Mouse (Mus musculus): ENCODE measurements around the gene 5730409E04Rik.
A peak's percentile ranks its signal among the peaks of the same experiment; 100 is the strongest.

5730409E04Rik gene

DNA sequence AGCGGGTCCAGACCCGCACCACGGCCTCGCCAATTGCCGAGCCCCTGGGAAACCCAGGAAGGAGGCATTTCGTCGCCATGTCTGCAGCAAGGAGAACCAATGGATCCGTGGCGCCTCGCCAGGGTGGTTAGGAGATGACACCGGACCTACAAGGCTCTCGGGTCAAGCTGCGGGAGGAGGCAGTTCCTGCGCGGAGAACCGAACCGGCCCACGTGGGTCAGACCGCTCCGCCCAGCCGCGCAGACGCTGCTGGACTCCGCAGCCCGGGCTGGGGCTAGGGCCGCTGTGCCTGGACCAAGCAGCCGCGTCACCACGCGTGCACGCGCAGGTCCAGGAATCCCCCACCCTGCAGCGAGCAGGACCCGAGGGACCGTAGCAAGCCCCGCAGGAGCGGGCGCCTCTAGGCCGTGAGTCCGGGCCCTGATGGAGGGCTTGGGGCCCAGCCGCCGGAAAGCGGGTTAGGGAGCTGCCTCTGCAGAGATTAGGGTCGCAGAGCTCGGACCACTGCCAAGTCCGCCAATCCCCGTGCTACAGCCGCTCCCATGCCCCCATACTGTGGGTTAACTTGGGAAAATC lies at the start of gene 5730409E04Rik:
5730409E04Rik (plus strand) TSS at position 213 of the 576 bp plus-strand sequence.
- peak; percentile 7 to 15 for DNase-seq

DNA sequence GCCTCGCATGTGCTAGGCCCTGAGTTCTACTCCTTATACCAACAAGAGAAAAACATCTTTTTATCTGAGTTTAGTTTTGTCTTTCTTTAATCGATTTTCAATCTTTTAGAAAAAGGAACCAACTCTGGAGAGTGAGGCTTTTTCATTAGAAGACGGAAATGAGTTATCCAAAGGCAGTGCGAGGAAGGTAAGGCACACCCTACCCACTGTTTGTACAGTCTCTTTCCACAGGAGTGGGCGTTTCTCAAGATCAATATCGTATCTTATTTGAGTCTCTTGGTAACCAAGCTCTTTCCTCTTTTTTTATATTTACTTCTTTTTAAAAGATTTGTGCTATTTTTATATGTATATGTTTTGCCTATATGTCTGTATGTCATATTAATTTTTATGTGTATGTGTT lies 45.8 kb upstream of the 5730409E04Rik start:
- no peak for DNase-seq

DNA sequence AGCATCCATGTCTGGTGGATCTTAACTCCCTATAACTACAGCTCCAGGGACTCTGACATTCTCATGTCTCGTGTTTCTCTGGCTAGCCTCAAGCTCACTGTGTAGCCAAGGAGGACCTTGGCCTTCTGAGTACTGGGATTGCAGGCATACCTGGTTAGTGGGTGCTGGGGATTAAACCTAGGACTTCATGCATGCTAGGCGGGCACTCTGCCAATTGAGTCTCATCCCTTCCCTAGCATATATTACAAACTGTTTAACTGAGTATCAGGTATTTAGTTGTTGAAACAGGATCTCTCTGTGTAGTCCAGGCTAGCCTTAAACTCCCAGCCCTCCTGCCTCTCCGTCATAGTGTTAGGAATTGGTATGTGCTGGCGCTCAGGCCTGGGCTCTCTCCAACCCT lies 42.4 kb upstream of the 5730409E04Rik start:
- no peak for DNase-seq

DNA sequence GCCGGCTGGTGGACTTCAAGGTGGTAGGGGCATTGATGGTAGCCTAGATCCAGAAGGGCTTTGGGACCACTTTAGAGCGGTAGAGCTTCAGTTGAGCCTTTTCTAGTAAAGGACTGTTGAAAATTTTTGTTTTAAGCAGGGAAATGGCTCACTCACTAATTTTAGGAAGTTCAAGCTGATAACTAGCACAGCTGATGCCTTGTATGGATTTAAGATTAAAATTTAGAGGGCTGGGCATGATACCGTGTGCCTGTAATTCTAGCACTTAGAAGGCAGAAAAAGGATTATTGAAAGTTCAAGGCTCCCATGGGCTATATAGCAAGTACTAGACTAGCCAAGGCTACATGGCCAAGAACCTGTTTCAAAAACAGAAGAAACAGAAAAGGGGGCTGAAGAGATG lies 39.8 kb upstream of the 5730409E04Rik start:
- DNase-seq, result no peak

DNA sequence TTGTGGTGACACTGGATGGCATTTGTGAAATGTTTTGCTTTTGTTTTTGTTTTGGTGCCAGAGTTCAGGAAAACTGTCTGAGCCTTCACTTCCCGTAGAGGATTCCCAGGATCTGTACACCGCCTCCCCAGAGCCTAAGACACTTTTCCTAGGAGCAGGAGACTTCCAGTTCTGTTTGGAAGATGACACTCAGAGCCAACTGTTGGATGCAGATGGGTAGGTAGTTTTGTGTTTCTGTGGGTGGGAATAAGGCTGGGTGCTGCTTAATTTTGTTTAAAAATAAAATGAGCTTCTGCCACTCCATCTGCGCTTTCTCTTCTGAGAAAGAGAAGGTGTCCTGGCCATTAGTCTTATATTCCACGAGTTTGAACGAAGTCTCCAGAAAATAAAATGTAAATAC lies 33.3 kb upstream of the 5730409E04Rik start:
- DNase-seq, result no peak

DNA sequence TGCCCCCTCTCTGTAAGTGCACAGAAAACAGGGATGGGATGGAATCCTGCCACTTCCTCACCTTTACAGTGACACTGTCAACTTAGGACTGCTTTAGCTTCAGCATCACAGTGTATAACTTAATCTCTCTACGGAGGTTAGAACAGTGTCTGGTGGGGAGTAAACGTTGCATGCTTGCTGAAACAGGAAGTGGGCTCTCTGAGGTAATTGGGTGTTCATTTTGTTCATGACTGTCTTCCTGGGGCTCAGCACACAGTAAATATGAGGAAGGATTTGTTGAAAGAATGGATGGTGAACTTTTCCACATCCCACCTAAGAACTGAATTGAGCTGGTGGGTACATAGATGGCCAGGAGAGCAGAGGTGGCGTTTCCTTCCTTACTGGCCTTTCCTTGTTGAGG lies 31.7 kb upstream of the 5730409E04Rik start:
- no peak for DNase-seq

DNA sequence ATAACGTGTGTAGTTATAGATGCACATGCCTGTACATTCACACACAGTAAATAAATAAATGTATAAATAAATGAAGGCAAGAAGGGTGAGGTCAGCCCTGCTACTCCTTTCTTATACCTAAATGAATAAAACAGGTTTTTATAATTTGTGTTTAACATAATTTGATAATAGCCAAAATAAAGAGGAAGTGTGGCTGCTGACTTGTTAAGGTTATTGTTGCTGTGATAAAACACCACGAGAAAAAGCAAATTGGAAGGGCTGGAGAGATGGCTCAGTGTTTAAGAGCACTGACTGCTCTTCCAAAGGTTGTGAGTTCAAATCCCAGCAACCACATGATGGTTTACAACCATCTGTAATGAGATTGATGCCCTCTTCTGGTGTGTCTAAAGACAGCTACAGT lies 30.5 kb upstream of the 5730409E04Rik start:
- no peak for DNase-seq

DNA sequence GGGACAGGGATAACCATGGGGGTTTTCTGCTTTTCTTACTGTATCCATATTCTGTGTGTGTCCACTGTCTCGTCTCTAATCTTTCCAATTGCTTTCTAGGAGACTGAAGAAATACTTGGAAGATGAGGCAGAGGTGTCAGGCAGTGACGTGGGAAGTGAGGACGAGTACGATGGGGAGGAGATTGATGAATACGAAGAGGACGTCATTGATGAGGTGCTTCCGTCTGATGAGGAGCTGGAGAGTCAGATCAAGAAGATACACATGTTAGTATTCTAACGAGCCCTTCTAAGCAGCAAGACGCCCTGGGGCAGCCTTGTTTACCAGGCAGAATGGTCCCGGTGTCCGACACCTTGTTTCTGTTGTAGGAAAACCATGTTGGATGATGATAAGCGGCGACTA lies 23.9 kb upstream of the 5730409E04Rik start:
- DNase-seq, result no peak

DNA sequence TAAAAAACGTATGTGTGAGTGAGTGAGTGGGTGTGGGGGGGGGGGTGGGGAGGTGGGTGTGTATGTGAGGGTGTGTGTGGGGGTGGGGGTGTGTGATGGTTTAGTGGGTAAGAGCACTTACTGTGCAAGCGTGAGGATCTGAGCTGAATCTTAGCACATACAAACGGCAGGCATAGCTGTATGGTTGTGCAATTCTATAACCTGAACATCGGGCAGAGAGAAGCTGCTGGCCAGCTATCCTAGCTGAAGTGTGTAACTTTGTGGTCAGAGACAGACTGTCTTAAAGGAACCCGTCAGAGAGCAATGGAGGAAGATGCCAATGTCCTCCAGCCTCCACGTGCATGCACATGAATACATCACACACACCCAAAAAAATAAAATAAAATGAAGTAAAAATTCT lies 17.6 kb upstream of the 5730409E04Rik start:
- no peak for DNase-seq

DNA sequence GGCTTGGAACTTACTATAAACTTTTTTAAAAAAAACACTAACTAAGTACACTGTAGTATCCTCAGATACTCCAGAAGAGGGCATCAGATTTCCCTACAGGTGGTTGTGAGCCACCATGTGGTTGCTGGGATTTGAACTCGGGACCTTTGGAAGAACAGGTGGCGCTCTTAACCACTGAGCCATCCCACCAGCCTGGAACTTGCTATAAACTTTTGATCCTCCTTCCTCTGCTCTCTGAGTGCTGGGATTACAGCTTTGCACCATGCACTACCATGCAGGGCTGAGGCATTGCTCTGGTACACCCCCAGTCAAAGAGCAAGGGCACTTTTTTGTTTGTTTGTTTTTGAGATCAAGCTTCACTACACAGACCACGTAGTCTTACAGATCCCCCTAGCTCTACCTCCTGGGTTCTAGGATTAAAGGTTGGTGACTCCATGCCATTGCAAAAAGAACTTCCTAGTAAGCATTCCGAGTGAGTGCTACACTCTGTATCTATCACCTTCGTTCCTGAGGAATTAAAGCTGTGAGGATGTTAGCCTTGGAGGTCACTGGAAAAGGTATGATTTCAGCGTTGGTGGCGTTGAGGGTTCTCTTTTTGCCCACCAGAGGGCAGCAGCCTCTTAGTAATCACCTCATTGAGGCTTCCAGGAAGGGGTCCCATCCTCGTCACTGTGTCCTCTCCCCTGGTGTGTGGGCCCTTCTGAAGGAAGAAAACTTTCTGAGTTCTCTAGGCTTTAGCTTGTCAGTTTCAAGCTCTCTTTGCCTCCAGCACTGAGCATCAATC lies 9.5 kb upstream of the 5730409E04Rik start:
- peak; percentile 25 to 39 for DNase-seq

DNA sequence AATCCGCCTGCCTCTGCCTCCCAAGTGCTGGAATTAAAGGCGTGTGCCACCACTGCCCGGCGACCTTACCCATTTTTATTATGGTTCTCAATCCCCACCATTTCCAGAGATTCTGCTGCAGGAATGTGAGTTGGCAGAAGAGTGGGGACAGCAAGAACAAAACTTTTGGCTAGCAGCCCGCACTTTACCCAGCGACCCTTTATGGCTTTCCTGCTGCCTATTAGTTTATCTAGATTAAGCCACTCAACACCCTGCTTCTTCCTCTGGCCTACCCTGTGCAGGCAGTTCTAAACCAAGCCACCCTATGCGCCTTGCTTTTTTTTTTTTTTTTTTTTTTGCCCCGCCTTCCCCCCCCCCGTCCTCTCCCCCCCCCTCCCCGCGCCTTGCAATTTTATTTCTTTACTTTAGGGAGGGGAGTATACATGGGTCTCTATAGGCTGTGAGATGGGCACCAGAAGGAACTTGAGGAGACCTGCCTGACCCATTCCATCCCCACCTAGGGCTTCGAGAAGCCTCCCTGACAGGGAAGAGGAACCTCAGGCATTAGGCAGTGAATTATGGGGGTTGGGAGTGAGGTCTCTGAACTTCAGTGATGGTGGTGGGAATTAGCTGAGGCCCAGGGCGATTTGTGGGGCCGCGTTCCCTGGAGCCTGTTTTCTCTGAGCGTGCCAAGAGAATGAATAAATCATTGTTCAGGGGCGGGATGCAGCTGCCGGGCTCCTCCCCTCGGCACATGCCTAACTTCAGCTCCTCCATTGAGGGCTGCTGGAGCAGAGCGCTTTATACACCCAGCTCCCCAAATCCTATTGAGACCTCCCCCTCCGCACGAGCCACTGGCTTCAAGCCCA lies 7.8 kb upstream of the 5730409E04Rik start:
- no peak for DNase-seq

DNA sequence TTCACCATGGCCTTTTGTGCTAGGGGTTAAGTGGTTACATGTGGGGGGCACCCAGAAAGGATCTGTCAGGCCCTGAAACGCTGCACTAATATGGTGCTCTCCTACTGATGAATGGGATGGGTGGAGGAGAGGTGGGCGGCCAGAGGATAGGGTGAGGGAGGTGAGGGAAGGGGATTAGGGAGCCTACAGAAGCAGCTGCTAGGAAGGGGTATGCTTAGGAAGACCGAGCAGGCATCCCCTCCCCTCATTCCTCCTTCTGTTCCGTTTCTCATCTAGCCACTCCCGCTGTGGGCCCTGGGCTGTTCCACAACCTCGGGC lies 7.2 kb upstream of the 5730409E04Rik start:
- no peak for DNase-seq

DNA sequence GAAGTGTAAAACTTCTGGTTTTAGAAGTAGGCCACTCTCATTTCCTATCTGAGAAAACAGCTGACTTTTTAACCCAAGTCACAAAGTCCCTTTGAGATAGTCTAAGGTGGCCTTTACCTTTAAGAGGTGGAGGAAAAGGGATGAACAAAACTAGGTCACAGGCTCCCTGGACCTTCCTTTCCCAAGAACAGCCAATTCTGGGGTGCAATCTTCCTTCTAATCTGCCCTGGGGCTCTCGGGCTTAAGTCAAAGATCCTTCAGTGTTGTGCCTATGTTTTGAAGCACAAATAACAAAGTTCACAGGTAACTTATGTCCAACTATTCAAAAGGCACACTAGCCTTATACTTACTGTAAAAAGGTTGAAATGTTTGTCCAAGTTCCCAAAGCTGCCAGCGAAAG lies 5.5 kb upstream of the 5730409E04Rik start:
- DNase-seq, result no peak

DNA sequence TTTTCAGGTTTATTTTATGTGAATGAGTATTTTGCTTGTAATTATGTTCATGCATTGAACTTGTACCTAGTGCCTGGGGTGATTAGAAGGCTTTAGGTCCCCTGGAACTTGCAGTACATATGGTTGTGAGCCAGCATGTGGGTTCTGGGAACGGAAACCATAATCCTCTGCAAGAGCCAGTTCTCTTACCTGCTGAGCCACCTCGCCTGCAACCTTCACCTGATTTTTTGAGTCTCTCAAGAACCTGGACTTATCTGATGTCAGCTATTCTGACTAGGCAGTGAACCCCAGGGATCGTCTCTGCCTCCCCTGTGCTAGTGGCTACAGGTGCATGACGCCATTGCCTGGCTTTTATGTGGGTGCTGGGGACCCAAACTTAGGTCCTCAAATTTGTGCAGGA lies 3.9 kb upstream of the 5730409E04Rik start:
- DNase-seq, result no peak

DNA sequence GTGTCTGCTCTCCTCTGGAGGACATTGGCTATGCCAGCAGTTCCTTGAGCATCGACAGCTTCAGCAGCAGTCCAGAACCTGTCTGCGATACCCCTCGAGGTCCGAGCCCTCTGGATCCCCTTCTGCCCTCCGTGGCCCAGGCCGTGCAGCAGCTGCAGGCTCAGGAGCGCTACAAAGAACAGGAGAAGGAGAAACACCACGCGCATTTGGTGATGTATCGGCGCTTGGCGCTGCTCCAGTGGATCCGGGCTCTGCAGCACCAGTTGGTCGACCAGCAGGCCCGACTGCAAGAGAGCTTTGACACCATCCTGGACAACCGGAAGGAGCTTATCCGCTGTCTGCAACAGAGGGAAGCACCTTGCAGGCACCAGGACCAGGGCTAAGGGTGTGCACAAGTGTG lies 2.4 kb downstream of the 5730409E04Rik start:
- DNase-seq, result no peak

DNA sequence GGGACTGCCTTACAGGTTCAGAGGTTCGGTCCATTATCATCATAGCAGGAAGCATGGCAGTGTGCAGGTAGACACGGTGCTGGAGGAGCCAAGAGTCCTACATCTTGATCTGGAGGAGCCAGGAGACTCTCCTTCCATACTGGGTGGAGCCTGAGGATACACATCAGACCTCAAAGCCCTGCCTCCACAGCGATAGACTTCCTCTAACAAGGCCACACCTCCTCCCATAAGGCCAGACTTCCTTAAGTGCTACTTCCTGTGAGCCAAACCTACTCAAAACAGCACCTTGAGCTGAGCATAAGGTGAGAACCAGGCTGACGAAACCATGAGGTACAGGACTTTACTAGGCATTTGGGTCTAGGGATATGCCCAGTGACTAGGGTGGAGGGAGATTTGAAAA lies 6.7 kb downstream of the 5730409E04Rik start:
- DNase-seq, result no peak

DNA sequence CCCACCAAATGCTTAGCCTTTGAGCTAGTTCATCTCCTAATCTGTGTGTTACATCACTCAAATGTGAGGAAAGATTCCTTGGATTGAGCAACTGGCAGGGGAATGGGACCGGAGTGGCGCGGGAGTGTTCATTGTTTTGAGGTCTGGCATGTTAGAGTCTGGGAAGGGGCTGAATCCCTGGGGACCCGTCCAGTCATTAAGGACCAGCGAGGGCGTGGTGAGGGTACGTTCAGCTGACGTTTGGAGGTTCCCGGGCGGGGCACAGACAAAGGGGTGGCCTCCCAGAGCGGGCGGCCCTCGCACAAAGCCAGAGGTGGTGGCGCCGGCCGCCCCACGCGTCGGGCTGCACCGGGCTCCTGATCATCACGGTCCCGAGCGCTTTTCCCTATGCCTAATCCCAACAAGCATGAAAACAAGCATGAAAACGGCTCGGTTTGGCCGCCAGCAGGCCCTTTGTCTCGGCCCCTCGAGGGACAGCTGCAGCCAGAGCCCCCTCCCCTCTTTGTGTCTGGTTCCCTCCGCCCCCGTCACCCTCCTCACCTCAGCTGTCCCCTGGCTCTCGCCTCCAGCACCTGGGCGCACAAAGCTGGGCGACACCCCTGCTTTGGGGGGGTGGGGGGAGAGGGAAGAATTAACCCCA lies 10.2 kb downstream of the 5730409E04Rik start:
- no peak for DNase-seq

DNA sequence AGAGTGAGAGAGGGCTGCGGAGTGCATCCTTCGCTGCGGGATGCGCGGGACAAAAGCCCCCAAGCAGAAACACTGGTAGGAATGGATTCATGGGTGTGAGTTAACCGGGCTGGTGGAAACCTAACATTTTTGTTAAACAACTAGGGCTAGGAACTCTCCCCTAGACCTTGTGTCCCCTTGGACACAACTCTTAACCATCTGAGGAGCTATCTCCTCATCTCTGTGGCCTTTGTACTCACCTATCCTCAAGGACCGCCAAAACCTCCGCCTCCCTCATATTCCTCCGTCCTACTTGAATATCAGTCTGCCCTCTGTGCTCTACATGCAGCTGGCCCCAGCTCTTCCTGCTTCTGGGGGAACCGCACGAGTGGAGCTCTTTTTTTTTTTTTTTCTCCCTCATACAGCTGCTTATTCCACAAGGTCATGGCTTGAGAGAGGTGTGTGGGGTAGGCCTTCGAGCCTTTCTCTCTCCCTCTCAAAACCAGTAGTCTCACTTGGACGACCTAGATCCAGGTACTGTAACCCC lies 10.8 kb downstream of the 5730409E04Rik start:
- DNase-seq, result no peak

DNA sequence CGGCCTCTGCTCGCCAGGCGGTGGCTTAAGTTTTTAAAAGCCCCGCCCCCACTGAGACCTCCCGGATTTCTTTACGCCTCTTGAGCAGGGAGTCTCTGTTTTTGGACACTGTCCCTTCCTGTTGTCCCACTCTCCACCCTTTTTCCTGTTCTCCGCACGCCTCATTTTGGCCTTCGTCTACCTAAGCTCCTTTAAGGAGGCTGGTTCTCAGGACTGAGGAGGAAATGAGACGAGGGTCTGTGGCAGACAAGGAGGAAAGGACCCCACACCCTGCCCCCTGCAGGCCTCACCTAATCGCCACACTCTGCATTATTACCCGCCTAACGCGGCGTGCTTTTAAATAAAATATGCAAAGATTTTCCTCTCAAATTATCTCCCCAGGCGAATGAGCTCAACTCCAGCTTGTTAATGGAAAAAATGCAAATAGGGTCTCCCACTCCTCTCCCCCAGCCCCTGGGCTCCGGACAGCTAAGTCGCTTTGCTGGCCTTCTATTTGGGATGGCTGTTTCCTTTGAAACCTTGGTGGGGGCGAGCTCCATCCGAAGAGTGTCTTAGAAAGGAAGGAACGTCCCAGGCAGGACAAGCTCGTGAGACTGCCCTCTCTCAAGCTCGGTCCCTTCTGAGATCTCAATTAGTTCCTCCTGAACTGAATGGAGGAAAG lies 17.5 kb downstream of the 5730409E04Rik start:
- DNase-seq, result no peak

DNA sequence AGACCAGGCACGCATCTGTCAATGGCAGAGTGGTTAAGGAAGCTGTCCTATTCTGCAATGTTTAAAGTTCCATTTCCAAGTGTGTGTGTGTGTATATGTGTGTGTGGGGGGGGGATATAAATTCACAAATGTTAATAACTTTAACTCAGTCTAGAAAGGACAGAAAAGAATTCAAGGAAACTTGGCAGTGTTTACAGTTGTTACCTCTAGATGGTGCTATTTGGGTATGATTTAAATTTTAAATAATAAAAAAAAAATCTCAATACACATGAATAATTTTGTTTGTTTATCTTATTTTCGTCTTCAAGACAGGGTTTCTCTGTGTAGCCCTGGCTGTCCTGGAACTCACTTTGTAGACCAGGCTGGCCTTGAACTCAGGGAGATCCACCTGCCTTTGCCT lies 22.3 kb downstream of the 5730409E04Rik start:
- DNase-seq, result no peak

DNA sequence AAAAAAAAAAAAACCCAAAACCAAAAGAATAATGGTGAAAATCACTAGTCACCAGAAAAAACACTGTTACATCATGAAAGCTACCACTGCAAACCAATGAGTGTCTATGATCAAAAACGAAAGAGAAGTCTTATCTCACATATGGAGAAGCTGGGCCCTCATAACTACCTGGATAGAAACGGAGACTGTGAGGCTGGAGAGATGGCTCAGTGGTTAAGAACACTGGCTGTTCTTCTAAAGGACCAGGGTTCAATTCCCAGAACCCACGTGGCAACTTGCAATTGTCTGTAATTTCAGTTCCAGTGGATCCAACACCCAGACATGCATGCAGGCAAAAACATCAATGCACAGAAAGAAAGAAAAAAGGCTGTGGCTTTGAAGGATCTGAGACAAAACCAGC lies 23.1 kb downstream of the 5730409E04Rik start:
- DNase-seq, result no peak

DNA sequence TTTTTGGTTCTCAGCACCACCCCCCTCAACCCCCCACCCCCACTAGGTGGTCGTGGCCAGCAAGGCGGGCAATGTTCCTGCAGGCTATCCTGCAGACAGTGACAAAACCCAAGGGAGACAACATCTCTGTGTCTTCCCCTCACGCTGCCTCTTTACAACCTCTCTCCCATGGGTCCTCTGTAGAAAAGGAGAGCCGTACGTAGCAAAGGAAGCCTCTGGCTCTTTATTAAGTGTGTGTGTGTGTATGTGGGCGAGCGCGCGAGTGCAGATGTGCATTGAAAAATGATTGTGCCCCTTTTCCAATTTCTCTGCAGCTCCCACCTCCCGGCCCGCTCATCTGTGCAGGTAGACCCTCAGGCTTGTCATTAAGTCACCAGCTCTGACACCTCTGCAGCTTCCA lies 26.7 kb downstream of the 5730409E04Rik start:
- DNase-seq, result no peak

DNA sequence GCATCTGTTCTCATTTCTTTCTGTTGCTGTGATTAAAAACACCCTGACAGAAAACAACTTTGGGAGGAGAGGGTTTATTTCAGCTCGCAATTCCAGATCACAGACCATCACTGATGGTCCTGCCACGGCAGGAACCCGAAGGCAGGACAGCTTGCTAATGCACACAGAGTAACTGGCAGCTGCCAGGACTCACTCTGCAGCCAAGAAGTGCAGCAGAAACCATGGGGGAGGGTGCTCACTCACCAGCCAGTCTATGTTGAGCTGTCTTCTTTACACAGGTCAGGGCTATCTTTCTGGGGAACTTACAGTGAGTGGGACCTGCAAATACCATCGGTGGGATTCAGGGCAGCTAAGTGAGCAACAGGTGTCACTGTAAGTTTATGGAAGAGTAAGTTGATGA lies 27.8 kb downstream of the 5730409E04Rik start:
- no peak for DNase-seq
